Mouse (Mus musculus): ENCODE measurements around the gene Lmnb2. TPM values are rescaled to one million over a fixed set of nuclear protein-coding genes. Genes with fewer than 3 reads are reported as not detected.

The Lmnb2 gene
- polyA plus RNA-seq, 1 experiment from 2014 or later: 67.7 TPM

- Histone ChIP-seq H3K4me2 (peak overlapping the region; percentile 44), H3K27ac (no peak overlapping the region), H3K27me3 (peaks cover 84% of the 10 kb centered on the region), H3K9ac (no peak overlapping the region), H3K36me3 (replicated peaks) (no peaks in the 10 kb centered on the region), H3K4me1 (peaks cover 89% of the 10 kb centered on the region), H3K4me3 (replicated peaks) (peak overlapping the region; percentile 21), H3K9me3 (no peaks in the 10 kb centered on the region)
- ATAC-seq (ENCODE audit: low FRiP score): no peak
- WGBS: 3% methylated on average over 21 of the region's 21 CpGs
Measured at GRCm38 (mm10) chr10:80933421-80933979, 15.5 kb upstream of the Lmnb2 start.

GRCm38 (mm10) chr10:80932700-80933420, 14.8 kb upstream of the Lmnb2 start:
- no peaks in the 10 kb centered on the region for H3K9me3 ChIP-seq
- H3K27me3 ChIP-seq: peaks cover 78% of the 10 kb centered on the region
- no peak for ATAC-seq (ENCODE audit: low FRiP score)
- no peak overlapping the region for H3K27ac ChIP-seq
- H3K36me3 ChIP-seq (replicated peaks): no peaks in the 10 kb centered on the region
- peak overlapping the region; percentile 44 for H3K4me3 ChIP-seq (replicated peaks)
- H3K4me1 ChIP-seq: peaks cover 86% of the 10 kb centered on the region
- H3K9ac ChIP-seq: peak overlapping the region; percentile 29
- peak overlapping the region; percentile 73 for H3K4me2 ChIP-seq
- 2% methylated on average over 17 of the region's 17 CpGs for whole genome bisulfite sequencing

- Histone ChIP-seq H3K27me3 (peaks cover 72% of the 10 kb centered on the region), H3K4me1 (peaks cover 80% of the 10 kb centered on the region), H3K4me3 (replicated peaks) (peak overlapping the region; percentile 44), H3K27ac (no peak overlapping the region), H3K9me3 (no peaks in the 10 kb centered on the region), H3K9ac (peak overlapping the region; percentile 29), H3K4me2 (peak overlapping the region; percentile 73), H3K36me3 (replicated peaks) (no peaks in the 10 kb centered on the region)
- under 1% methylated on average over 20 of the region's 20 CpGs for WGBS
- no peak for ATAC-seq (ENCODE audit: low FRiP score)
Measured at GRCm38 (mm10) chr10:80932206-80932605, 14.2 kb upstream of the Lmnb2 start.

DNA sequence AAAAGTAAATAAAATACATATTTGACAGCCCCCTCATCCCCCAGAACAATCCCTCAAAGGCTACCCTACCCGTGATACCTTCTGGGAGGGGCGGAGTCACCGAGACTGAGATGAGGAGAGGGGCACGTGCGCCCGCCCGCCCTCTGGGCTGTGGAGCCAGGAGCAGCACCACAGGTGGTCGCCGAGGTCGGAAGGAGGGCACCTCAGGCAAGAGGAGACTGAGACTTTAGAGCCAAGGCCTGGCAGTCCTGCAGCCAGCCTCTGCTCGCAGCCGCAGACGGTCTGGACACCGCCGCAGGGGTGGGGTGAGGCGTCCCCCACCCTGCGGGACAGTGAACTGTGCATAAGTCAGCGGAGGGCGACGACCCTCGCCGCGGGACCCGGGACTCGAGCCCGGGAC, 13.7 kb upstream of the Lmnb2 start:
- Histone ChIP-seq H3K36me3 (replicated peaks) (no peaks in the 10 kb centered on the region), H3K4me1 (peaks cover 75% of the 10 kb centered on the region), H3K9ac (peak overlapping the region; percentile 25; the same call in 1 of the 2 replicates), H3K27ac (no peak overlapping the region), H3K27me3 (peaks cover 66% of the 10 kb centered on the region), H3K4me3 (replicated peaks) (peak overlapping the region; percentile 44), H3K4me2 (peak overlapping the region; percentile 73), H3K9me3 (no peaks in the 10 kb centered on the region)
- under 1% methylated on average over 26 of the region's 26 CpGs for WGBS
- no peak for ATAC-seq (ENCODE audit: low FRiP score)

- H3K36me3 ChIP-seq (replicated peaks): no peaks in the 10 kb centered on the region
- H3K4me3 ChIP-seq (replicated peaks): peak overlapping the region; percentile 44
- peaks cover 62% of the 10 kb centered on the region for H3K27me3 ChIP-seq
- H3K4me2 ChIP-seq: peak overlapping the region; percentile 73
- no peak for ATAC-seq (ENCODE audit: low FRiP score)
- no peaks in the 10 kb centered on the region for H3K9me3 ChIP-seq
- H3K4me1 ChIP-seq: peaks cover 70% of the 10 kb centered on the region
- H3K9ac ChIP-seq: no peak overlapping the region
- WGBS: 5% methylated on average over 14 of the region's 14 CpGs
- H3K27ac ChIP-seq: no peak overlapping the region
Measured at GRCm38 (mm10) chr10:80931153-80931671, 13.2 kb upstream of the Lmnb2 start.

- peak overlapping the region; percentile 73 for H3K4me2 ChIP-seq
- peak overlapping the region; percentile 44 for H3K4me3 ChIP-seq (replicated peaks)
- no peaks in the 10 kb centered on the region for H3K9me3 ChIP-seq
- H3K27ac ChIP-seq: no peak overlapping the region
- under 1% methylated on average over 45 of the region's 45 CpGs for WGBS
- H3K4me1 ChIP-seq: peaks cover 63% of the 10 kb centered on the region
- H3K27me3 ChIP-seq: peaks cover 55% of the 10 kb centered on the region
- peak; percentile 14; the same call in 1 of the 2 replicates for ATAC-seq (ENCODE audit: low FRiP score)
- peak overlapping the region; percentile 56 for H3K9ac ChIP-seq
- H3K36me3 ChIP-seq (replicated peaks): no peaks in the 10 kb centered on the region
Measured at GRCm38 (mm10) chr10:80930361-80931152, 12.5 kb upstream of the Lmnb2 start.

DNA sequence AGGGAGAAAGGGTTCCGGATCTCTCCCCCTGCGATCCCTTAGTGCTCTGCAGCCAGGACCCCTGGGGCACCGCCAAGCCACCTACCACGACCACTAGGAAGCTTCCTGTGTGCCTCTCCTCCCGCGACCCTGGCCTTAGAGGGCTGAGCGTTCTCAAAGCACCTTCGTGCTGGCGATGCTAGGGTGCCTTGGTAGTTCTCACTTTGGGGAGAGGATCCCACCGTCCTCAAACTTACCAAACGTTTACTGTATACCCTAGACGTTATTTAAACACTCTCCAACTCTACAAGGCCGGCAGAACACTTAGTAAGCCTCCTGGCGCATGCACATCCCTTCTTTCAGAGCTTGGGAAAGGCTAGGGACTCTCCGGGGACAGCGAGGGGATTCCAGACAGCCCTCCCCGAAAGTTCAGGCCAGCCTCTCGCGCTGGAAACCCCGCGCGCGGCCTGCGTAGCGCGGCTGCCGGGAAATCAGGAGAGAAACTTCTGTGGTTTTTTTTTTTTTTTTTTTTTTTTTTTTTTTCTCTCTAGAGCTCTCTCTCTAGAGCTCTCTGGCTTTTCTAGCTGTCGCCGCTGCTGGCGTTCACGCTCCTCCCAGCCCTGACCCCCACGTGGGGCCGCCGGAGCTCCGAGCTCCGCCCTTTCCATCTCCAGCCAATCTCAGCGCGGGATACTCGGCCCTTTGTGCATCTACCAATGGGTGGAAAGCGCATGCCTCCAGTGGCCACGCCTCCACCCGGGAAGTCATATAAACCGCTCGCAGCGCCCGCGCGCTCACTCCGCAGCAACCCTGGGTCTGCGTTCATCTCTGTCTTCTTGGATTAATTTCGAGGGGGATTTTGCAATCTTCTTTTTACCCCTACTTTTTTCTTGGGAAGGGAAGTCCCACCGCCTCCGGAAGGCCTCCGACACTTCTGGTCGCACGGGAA, 11.5 kb upstream of the Lmnb2 start, which contains the start of gene Gadd45b:
Gadd45b (plus strand) TSS at position 775 of the 928 bp plus-strand sequence.
- peak; percentile 94 for ATAC-seq (ENCODE audit: low FRiP score)
- Histone ChIP-seq H3K27ac (peak within 1 kb of the TSS; percentile 74; the same call in 1 of the 2 replicates), H3K36me3 (replicated peaks) (no peaks in the 10 kb centered on the region), H3K4me1 (peaks cover 56% of the 10 kb centered on the region), H3K27me3 (peaks cover 45% of the 10 kb centered on the region), H3K4me2 (peak within 1 kb of the TSS; percentile 91), H3K4me3 (replicated peaks) (peak within 1 kb of the TSS; percentile 48), H3K9ac (peak within 1 kb of the TSS; percentile 64), H3K9me3 (no peaks in the 10 kb centered on the region)
- WGBS: under 1% methylated on average over 56 of the region's 56 CpGs

- H3K4me3 ChIP-seq (replicated peaks): peak overlapping the region; percentile 48
- under 1% methylated on average over 48 of the region's 48 CpGs for WGBS
- H3K36me3 ChIP-seq (replicated peaks): no peaks in the 10 kb centered on the region
- peaks cover 37% of the 10 kb centered on the region for H3K27me3 ChIP-seq
- H3K27ac ChIP-seq: no peak overlapping the region
- peak overlapping the region; percentile 91 for H3K4me2 ChIP-seq
- peak overlapping the region; percentile 64 for H3K9ac ChIP-seq
- H3K4me1 ChIP-seq: peaks cover 48% of the 10 kb centered on the region
- no peaks in the 10 kb centered on the region for H3K9me3 ChIP-seq
- ATAC-seq (ENCODE audit: low FRiP score): peak; percentile 34
Measured at GRCm38 (mm10) chr10:80928586-80929298, 10.7 kb upstream of the Lmnb2 start.

GRCm38 (mm10) chr10:80925472-80925871, 7.4 kb upstream of the Lmnb2 start:
- peaks cover 16% of the 10 kb centered on the region for H3K27me3 ChIP-seq
- H3K4me1 ChIP-seq: peaks cover 26% of the 10 kb centered on the region
- 54% methylated on average over 3 of the region's 3 CpGs for WGBS
- no peak overlapping the region for H3K4me3 ChIP-seq (replicated peaks)
- H3K4me2 ChIP-seq: no peak overlapping the region
- H3K9me3 ChIP-seq: no peaks in the 10 kb centered on the region
- H3K36me3 ChIP-seq (replicated peaks): no peaks in the 10 kb centered on the region
- H3K27ac ChIP-seq: no peak overlapping the region
- no peak for ATAC-seq (ENCODE audit: low FRiP score)
- no peak overlapping the region for H3K9ac ChIP-seq

DNA sequence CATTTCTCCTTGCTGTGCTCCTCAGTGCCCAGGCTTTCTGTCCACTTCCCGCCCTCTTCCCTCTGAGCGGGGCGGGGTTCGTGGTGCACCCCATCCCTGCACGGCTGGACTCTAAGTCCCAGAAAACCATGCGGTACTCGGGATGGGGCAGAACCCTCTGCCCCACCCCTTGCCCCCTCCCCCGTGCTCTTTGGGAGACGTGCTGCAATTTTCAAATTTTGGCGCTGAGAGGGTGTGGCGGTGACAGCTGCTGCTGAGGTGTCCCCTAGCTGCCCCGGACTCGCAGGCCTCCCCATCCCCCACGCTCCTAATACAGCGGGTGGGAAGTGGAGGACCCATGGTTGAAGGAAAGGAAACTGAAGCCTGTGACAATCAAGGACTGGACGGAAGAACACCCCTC, 3.9 kb upstream of the Lmnb2 start:
- no peaks in the 10 kb centered on the region for H3K36me3 ChIP-seq (replicated peaks)
- H3K27me3 ChIP-seq: peaks cover 19% of the 10 kb centered on the region; the same call in 1 of the 2 replicates
- peak overlapping the region; percentile 50; the same call in 1 of the 2 replicates for H3K27ac ChIP-seq
- ATAC-seq (ENCODE audit: low FRiP score): no peak
- peak overlapping the region; percentile 44 for H3K4me2 ChIP-seq
- H3K4me1 ChIP-seq: peaks cover 20% of the 10 kb centered on the region
- H3K4me3 ChIP-seq (replicated peaks): peak overlapping the region; percentile 26
- 3% methylated on average over 16 of the region's 16 CpGs for WGBS
- H3K9me3 ChIP-seq: no peaks in the 10 kb centered on the region
- peak overlapping the region; percentile 42; the same call in 1 of the 2 replicates for H3K9ac ChIP-seq
